Mouse (Mus musculus): ENCODE data around the gene Card6. TPM values are rescaled to one million over a fixed set of nuclear protein-coding genes. Genes with fewer than 3 reads are reported as not detected.
A peak's percentile ranks its signal among the peaks of the same experiment; 100 is the strongest.

The Card6 gene
- polyA plus RNA-seq, 2 experiments from 2014 or later: 47.4 to 53.6 TPM

DNA sequence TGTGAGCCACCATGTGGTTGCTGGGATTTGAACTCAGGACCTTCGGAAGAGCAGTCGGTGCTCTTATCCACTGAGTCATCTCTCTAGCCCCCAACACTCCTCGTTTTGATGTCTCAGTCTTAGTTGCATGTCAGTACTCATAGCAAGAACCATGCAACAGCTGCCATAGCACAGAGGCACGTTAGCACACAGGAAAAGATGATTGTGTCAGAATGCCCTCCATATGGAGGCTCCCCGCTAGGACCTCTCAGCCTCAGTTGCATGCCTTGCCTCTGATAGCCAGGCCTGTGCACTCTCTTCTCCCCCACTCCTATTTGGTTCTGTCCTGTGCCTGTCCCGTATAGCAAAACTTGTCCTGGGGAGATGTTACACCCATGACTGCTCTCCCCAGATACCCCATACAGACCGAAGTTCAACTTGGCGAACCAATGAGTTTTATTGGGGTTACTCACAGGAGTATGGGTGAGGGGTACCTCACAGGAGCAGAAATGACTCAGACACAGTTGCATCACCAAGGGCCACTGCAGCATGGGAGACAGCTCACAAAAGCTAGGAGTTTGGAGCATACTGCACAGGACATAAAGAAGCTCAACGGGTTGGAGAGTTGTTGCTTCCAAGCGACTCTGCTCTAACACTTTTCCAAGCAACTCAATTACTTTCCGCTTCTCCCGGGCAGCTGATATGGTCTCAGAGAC lies 20.9 kb upstream of the Card6 start:
- no peak for ATAC-seq

DNA sequence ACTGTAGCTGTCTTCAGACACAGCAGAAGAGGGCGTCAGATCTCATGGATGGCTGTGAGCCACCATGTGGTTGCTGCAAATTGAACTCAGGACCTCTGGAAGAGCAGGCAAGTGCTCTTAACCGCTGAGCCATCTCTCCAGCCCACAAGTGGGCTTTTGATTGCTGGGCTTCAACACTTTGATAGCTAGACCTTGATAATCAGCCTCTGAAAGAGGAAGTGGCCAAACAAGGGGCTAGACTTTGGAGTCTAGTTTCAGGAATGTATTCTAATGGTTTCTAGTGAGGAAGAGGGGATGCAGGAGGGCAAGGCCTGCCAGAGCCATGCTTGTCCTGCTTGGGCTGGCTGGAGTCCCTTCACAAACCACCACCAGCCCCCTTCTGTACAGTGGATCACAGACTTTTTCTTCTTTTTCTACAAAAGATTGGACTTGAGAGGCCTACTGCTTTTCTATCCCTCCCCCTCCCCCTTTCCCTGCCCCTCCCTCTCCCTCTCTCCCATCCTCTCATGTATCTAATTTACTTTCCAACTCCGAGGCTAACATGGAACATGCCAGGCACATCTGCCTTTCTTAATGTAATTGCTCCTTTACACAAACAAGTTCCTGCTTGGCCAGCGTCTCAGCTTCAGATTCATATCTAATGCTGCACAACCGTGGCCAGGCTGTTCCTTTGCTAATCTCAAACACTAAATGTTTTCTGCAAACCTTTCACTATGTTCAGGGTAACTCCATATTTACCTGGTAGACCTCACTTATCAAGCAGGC lies 20.0 kb upstream of the Card6 start:
- ATAC-seq: no peak

DNA sequence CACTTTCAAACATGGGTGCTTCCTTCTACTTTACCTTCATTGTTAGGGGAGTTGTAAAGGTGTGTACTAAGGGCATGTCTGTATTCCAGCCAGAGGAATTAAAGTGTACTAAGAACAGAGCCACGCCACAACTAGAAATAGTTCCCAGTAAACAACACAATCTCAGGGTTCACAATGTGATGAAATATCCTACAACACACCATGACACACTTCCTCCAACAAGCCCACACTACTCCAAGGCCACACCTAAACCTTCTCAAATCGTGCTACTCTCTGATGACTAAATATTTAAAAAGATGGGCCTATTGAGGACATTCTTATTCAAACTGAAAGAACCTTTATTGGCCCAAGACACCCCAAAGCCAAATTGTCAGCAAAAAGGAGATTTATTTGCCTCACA lies 19.1 kb upstream of the Card6 start:
- no peak for ATAC-seq

DNA sequence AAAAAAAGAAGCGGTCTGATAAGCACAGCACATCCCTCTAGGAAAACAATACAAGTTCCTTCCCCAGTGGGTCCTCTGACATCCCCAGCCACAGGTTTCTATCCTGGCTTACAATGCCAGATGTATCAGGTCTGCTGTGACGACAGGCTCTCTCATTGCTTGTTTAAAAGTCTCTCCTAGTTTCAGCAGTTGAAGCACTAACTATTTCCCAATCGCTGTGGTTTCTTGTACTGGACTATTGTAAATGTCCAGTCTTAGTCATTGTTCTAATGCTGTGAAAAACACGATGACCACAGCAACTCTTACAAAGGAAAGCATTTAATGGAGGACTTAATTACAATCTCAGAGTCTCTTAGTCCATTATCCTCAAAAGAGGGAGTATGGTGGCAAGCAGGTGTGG lies 18.1 kb upstream of the Card6 start:
- ATAC-seq: no peak

DNA sequence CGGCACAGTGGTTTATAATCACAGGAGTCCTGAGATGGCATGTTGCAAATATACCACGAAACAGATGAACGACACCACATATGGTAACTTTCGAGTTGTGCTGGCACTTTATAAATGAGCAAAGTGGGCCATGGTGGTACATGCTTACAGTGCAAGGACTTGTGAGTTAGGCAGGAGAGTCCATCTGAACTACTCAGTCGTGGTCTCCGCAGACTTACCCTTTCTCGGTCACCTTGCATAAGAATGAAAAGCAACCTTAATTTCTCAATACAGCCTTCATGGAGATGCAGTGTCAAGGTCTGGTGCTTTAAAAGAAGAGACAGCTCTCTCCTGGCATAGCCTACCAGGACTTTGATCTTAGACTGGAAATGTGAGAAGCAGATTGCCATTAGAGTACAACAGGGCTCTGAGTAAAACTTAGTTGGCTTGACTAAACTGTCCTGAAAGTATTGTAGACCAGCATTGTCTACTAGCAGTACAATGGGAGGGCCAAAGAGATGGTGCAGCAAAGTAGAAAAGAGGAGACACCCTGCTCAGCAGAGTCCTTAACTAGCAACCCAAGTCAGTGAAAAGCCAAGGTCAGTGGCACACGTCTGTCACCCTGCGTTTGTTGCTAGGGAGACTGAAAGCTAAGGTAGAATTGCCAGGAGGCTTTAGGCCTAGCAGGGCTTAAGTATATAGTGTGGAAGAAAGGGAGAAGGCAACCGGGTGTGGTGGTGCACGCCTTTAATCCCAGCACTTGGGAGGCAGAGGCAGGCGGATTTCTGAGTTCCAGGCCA lies 13.4 kb upstream of the Card6 start:
- no peak for ATAC-seq

DNA sequence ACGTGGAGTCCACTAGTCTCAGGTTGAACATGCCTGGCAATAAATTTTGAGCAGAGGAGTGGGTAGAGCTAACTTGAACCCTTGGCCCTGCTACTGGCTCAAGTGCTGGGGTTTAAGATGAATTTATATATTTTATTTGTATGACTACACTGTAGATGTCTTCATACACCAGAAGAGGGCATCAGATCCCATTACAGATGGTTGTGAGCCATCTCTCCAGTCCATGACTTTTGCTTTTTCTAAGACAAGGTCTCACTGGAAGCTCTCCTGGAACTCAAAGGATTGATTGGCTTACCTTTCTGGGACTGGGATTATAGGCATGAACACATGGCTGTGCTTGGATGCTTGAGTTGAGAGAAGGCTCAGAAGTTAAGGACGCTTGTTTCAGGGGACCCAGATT lies 11.4 kb upstream of the Card6 start:
- ATAC-seq: no peak

DNA sequence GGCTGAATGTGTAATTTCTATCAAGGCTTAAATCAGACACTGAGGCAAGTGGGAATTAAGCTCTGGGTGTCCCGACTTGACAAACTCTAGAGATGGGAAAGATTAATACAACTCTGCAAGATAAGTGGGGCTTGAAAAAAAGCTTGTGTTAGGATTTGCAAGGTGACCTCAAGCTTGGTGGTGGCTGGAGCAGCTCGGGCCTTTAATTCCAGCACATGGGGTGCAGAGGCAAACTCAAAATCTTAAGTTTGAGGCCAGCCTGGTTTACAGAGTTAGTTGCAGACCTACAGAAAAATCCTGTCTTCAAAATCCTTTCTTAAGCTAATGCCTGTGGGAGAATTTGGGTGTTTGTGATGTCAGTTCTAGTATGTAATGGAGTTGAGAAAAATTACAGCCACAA lies 10.9 kb upstream of the Card6 start:
- ATAC-seq: no peak

DNA sequence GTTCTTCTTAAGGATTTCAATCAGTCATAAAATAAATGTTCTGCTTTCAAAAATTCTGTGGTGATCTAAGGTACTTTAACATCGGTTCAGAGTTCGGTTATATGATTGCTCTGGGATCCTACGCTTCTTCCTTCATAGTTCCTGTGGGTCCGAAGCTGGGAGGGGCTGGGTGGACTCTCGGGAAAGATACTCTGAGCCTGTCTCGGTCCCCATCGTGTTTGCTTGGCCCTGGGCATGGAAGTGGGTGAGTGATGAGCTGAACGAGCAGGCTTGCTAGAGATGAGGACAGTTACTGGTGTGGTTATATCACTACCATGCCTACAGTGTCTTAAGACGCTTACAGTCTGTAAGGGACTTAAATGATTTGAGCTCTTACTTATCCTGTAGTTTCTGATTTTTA lies 10.3 kb upstream of the Card6 start:
- ATAC-seq: no peak

DNA sequence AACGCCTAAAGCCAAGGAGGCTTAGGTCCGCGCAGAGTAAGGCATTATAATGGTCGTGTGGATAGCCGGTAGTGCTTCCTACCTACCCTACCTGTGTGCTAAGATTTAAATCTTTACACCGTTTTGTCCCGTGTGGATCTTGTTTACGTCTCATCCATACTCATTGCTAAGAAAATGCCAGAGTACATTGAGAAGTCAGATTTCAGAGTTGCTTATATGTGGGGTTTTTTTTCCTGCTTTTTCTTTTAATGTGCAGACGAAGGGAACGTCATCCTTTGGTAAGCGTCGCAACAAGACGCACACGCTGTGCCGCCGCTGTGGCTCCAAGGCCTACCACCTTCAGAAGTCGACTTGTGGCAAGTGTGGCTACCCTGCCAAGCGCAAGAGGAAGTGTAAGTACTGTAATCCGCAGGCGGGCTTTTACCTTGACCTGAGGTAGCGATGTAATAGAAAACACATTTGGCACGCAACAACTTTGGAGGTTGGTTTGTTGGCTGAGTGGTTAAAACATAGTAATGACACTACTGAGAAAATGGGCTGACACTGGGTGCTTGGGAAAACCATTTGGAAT lies 8.8 kb upstream of the Card6 start:
- no peak for ATAC-seq

DNA sequence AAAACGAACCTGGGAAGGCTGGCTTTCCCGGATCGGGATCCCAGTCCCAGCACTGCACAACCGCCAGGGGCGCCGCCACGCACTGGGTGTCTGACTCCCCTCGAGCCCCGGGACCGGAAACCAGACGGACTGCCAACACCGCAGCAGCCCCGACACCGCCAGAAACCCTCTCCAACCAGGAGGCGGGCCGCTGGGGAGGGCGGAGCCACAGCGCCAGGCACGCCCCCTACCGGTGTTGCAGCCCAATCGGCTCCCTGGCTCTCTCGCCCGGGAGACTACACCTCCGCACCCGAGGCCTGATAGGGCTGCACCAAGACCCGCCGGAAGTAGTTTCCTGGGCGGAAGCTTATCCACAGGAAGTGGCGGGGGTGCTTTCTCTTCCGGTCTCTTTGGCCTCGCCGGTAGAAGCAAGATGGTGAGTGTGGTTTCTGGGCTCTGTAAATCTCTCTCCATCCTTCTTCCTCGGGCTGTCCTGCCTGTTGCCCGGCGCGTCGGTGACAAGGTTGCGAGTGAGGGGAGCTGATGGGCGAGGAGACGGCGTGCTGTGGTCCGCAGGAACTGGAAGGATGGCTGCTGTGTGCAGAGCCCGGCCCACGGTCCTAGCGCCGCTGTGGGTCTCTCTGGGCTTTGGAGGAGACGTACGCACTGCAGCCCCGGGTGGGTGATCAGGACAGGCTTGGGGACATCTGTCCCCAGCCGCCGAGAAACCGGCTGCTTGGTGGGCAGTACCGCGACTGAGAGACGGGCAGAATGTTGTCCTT lies 8.1 kb upstream of the Card6 start, which contains the start of gene Rpl37:
Gene Rpl37, plus strand, starts transcription at position 376 of the 761 bp plus-strand sequence.
- peak; percentile 92 for ATAC-seq

DNA sequence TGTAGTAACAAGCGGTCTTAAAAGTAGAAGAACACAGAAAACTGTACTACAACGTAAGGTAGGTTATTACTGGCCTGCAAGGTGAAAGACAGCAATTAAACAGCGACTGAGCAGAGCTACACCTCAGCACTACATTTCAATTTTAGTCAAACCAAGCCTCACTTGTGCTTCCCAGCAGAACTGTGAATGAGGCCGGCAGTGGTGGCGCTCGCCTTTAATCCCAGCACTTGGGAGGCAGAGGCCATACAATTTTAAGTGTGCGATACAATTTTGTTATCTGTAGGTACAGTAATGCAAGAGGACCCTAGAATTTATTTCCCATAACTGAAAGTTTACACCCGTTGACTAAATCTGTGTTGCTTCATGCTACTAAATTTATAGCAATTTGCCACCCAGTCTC lies 6.8 kb upstream of the Card6 start:
- no peak for ATAC-seq

DNA sequence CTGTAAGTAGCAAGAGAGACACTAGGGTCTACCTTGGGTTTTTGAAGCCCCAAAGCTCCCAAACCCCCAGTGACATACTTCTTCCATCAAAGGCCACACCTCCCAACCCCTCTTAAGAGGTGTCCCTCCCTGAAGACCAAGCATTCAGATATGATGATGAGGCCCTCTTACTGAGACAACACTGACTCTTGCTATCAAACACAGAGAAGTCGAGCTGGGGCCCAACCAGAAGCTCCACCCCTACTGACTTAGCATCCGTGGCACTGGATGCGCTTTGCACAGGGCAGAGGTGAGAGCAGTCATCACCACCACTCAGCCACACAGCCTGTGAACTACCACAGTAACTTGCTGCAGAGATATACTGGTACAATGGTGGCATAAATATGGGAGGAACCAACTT lies 4.3 kb upstream of the Card6 start:
- ATAC-seq: no peak

DNA sequence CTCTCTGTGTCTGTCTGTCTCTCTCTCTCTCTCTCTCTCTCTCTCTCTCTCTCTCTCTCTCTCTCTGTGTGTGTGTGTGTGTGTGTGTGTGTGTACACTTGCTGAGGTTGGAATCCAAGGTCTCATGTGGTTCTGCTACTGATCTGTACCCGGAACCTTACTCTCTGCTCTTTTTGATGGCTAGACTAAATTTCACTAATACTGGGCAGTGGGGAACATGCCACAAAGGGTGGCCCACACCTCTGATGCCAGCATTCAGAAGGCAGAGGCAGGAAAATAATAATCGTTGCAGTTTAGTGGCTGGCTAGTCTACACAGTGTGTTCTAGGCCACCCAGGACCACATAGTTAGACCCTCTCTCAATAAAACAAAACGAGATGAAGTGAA lies 309 bp upstream of the Card6 start:
- peak; percentile 29 for ATAC-seq

DNA sequence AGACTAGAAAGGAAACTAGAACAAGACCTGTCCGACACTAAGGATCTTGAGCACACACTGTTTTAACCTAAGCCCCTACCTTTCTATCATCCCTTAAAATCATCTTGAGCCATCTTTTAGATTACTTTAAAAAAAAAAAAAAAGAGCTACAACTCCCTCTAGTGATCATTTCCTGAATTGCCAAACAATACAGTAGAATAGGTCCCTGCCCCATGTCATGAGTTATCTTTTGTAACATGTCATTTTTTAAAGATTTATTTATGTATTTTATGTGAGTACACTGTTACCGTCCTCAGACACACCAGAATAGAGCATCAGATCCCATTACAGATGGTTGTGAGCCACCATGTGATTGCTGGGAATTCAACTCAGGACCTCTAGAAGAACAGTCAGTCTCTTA lies 2.0 kb downstream of the Card6 start:
- peak; percentile 45 for ATAC-seq

DNA sequence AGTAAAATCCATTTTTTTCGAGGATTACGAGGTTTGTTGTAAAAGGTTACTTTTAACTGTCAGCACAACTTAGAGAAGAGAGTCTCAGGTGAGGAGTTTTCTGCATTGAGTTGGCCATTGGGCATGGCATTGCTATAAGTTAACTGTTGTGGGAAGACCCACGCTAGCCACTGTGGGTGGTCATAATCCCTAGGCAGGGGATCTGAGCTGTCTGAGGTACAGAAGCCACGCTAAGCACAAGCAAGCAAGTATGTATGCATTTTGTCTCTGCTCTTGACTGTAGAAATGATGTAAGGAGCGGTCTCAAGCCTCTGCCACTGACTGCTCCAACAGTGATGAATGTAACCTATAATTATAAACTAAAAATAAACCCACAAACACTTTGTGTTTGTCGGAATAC lies 2.4 kb downstream of the Card6 start:
- ATAC-seq: no peak

DNA sequence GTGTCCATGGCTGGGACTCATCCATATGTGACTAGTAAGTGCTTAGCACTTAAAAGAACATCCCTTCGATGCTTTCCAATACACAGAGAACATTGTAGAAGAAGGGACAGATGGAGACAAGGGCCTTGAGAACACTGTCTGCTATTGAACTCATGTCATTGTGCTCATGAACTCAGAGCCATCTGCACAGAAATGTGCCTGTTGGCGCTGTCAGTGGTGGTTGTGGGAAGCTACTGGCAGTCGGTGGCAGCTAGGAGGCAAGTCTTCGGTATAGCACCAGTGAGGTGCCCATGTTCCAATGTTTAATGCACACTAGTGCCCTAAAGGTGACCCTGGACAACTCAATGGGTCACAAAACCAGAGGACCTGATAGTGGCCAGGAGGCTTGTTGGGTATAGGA lies 6.0 kb downstream of the Card6 start:
- no peak for ATAC-seq

DNA sequence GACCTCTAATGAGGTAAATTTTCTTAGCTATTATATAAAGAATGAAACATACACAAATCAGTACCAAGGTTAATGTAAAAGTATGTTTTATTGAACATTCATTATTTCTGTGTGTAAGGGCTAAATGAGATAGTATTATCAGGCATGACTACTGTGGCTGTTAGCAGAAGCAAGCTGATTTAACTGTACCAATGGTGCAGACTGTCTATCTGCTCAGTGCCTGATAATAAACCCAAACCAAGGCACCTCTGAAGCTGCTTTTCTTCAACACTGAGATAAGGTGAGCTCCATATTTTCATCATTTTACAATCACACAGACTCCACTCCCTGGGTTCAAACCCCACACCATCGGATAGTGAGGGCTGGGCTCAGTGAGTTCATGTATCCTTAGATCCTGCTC lies 11.0 kb downstream of the Card6 start:
- ATAC-seq: no peak

DNA sequence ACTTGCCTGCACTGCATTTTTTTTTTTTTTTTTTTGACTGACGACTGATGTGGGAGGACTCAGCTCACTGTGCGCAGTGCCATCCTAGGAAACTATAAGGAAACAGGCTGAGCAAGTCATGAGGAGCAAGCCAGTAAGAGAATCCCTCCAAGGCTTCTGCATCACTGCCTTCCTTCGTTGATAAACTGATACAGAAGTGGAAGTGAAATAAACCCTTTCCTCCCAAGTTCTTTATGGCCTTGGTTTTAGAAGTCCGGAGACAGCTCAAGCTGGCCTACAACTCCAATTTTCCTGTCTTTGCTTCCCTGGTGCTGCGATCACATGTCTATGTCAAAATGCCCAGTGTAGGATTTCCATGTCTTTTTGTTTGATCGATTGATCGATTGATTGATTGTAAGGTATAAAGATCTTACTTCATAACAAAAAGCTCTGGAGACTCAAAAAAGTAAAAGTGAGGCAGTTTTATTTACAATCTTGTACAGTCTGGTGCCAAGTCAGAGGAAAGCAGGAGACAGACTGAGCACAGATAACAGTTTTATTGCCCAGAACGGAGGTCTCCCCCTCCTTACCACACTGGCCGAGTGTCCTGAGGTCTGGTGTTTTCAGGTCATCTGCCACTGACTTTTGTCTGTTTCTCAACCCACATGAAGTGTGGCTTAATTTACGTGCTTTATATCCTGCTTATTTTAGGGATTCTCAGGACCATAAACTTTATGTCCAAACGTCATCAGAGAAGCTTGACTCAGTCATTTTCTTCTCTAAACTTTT lies 12.6 kb downstream of the Card6 start:
- no peak for ATAC-seq

DNA sequence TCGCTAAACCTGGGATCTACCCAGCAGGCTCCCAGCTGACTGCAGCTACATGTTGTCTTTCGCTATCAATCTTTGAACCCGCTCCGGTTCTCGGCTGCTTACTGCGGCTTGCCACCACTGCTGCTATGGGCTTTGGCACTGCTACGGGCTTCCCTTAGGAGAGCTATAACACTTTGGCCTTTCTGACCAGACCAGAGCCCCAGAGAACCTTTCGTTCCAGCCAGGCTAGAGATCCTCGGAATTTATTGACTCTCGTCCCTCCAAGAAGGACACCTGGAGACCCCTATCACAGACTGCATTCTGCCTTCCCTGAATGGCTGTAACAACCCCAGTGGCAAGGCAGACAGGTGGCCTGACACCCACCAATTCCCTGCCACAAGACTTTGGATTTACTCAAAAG lies 18.2 kb downstream of the Card6 start:
- no peak for ATAC-seq

DNA sequence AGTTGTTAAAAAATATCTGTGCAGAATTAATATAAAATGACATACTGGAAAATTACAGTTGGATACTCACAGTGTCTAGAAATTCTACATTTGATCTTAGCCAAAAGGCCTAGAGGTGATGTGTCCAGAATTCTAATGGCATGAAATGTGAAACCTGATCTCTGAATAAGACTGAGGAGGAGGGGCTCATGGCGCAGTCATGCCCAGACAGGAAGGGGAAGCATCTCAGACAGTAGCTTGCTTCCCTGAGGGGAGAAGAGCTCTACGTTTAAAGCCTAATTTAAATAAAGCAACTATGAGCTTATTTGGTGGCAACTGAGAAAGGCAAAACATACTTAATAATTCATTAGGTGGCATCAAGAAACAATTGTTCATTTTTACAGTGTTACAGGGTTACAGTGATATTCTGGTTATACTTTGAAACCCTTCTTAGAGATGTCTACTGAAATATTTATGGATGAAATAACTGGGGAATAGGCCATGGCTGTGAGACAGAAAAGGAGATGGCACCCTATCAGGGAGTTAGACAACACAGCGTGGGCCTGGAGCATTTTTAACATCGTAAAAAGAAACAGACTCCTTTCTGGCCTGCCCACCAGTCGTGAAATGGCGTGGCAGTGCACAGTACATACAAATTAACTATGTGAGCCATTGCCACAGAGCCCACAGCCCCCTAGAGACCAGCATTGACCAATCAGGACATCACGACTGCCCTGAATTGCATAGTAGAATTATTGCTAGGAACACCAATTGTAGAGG lies 19.3 kb downstream of the Card6 start:
- peak; percentile 81 for ATAC-seq

DNA sequence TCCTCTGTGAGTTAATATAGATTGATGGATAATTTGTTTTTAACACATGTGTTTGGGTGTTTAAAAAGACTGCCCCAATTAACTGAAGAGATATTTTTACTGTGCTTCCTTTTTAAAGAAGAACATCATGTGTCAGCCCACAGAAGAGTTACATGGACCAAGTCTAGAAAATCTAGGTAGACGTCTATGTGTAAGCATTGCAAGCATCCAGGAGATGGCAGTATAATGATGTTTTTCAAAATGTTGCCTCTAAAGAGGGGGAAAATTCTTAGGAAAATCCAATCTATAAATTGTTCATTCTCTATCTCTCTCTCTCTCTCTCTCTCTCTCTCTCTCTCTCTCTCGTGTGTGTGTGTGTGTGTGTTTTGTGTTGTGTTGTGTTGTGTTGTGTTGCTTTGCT lies 22.2 kb downstream of the Card6 start:
- ATAC-seq: peak; percentile 82

Measured in CD4-positive, CD25-positive, alpha-beta regulatory T cell, adult 4 months (primary cell).